Comparison of ENCODE assay signal across 9 mouse cellular contexts in the genomic region with DNA sequence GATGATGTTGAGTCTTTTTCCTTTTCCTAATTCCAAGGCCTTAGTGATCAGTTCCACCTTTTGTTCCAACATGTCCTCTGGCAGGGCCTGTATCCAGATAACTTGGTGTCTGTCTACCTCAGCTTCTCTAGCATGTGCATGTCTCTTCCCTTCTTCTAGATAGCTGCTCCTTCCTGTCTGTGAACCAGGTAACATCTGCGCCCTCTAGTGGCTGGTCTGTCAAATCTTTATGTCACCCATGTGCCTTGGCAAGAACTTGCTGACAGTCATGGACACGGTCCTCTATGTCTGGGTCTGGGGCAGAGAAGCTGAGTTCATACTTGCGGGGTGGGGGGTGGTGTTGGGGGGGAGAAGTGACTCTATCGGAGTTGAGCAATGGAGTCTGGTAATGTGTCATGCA. TPM values are rescaled to one million over a fixed set of nuclear protein-coding genes. Genes with fewer than 3 reads are reported as not detected.
DNase-seq lines count a peak whose midpoint lies in the region; ATAC-seq and TF ChIP-seq lines count a peak whose summit lies in the region.
"Had no signal": no experiment of that assay in that cellular context is flagged by ENCODE, and none has a peak within 500 bp of the region (broad histone marks: within the 10 kb centered on the region; RNA-seq: fewer than 3 reads in every experiment).

No protein-coding gene starts in this region.

- H3K4me1 ChIP-seq in forebrain, embryonic 10.5 days, result no peaks in the 10 kb centered on the region
- no peaks in the 10 kb centered on the region for H3K4me1 ChIP-seq in forebrain, embryonic 13.5 days
- no peaks in the 10 kb centered on the region for H3K4me1 ChIP-seq in E14TG2a.4 (replicated peaks; ENCODE audit: low read depth, low read length)
- H3K4me1 ChIP-seq in small intestine, adult 2 months (ENCODE audit: control insufficient read depth, insufficient read depth, insufficient read length, low read length), result peaks cover 3% of the 10 kb centered on the region; the same call in 1 of the 2 replicates
- H3K4me1 ChIP-seq: limb, embryonic 15.5 days had no signal

- no peaks in the 10 kb centered on the region for H3K36me3 ChIP-seq in forebrain, embryonic 10.5 days (replicated peaks)
- H3K36me3 ChIP-seq in forebrain, embryonic 13.5 days (ENCODE audit: poor library complexity, severe bottlenecking), result no peaks in the 10 kb centered on the region
- H3K36me3 ChIP-seq in E14TG2a.4 (ENCODE audit: insufficient read depth, low read length), result no peaks in the 10 kb centered on the region
- H3K36me3 ChIP-seq in small intestine, adult 2 months (ENCODE audit: control insufficient read depth, insufficient read depth, low read length), result no peaks in the 10 kb centered on the region
- H3K36me3 ChIP-seq: limb, embryonic 15.5 days had no signal

- no peaks in the 10 kb centered on the region for H3K27me3 ChIP-seq in forebrain, embryonic 10.5 days (ENCODE audit: poor library complexity, severe bottlenecking)
- no peaks in the 10 kb centered on the region for H3K27me3 ChIP-seq in forebrain, embryonic 13.5 days
- no peaks in the 10 kb centered on the region for H3K27me3 ChIP-seq in E14TG2a.4 (ENCODE audit: insufficient read depth, low read length)
- no peaks in the 10 kb centered on the region for H3K27me3 ChIP-seq in small intestine, adult 2 months (ENCODE audit: control insufficient read depth, insufficient read depth, low read length)
- H3K27me3 ChIP-seq: limb, embryonic 15.5 days had no signal

- peaks cover 4% of the 10 kb centered on the region; the same call in 1 of the 2 replicates for H3K9me3 ChIP-seq in forebrain, embryonic 10.5 days
- H3K9me3 ChIP-seq in forebrain, embryonic 13.5 days (replicated peaks), result no peaks in the 10 kb centered on the region
- peaks cover 64% of the 10 kb centered on the region for H3K9me3 ChIP-seq in E14TG2a.4 (ENCODE audit: low read length)
- H3K9me3 ChIP-seq: limb, embryonic 15.5 days had no signal

- H3K9ac ChIP-seq in forebrain, embryonic 13.5 days, result no peak overlapping the region
- H3K9ac ChIP-seq: limb, embryonic 15.5 days had no signal

- peak; percentile 56 for TF ChIP-seq CTCF in E14TG2a.4 (conservative IDR thresholded peaks at IDR 0.05; ENCODE audit: low read length)
- peak; percentile 64; the same call in 1 of the 2 replicates for TF ChIP-seq CTCF in small intestine, adult 2 months (IDR thresholded peaks at IDR 0.05; ENCODE audit: extremely low read depth, insufficient read length, insufficient replicate concordance, low read depth, low read length)

- peak; percentile 53 for DNase-seq in forebrain, embryonic 10.5 days (ENCODE audit: extremely low spot score, low spot score)
- peak; percentile 43 for DNase-seq in c-Kit-positive CD71-negative TER-119-negative erythroid progenitor cells, embryonic 14.5 days (ENCODE audit: low read depth)
- DNase-seq in fibroblast of lung, adult 2 months (ENCODE audit: low read depth), result peak; percentile 18
- DNase-seq in large intestine, adult 2 months (ENCODE audit: low read depth, low spot score), result peak; percentile 57
- peak; percentile 66 for DNase-seq in lung, postnatal 14 days

- no peak overlapping the region for H3K4me3 ChIP-seq in forebrain, embryonic 10.5 days
- no peak overlapping the region for H3K4me3 ChIP-seq in forebrain, embryonic 13.5 days
- no peak overlapping the region for H3K4me3 ChIP-seq in E14TG2a.4 (replicated peaks; ENCODE audit: low read length)
- H3K4me3 ChIP-seq in small intestine, adult 2 months (ENCODE audit: low read depth, low read length), result no peak overlapping the region
- H3K4me3 ChIP-seq: limb, embryonic 15.5 days had no signal

- H3K27ac ChIP-seq in forebrain, embryonic 10.5 days, result no peak overlapping the region
- no peak overlapping the region for H3K27ac ChIP-seq in forebrain, embryonic 13.5 days
- H3K27ac ChIP-seq in small intestine, adult 2 months (ENCODE audit: insufficient read depth, low read depth, low read length), result no peak overlapping the region
- H3K27ac ChIP-seq: limb, embryonic 15.5 days had no signal

- TF ChIP-seq POLR2A in small intestine, adult 2 months (IDR thresholded peaks at IDR 0.05; ENCODE audit: low read depth, low read length), result no peak

- no peak overlapping the region for H3K4me2 ChIP-seq in forebrain, embryonic 13.5 days
- H3K4me2 ChIP-seq: limb, embryonic 15.5 days had no signal

- ATAC-seq in forebrain, embryonic 13.5 days, result no peak

- 52% methylated on average over 4 of the region's 4 CpGs for WGBS in forebrain, embryonic 10.5 days
- WGBS in forebrain, embryonic 13.5 days, result 43% methylated on average over 4 of the region's 4 CpGs
- 48% methylated on average over 4 of the region's 4 CpGs for WGBS in large intestine, adult 2 months
- 52% methylated on average over 4 of the region's 4 CpGs for WGBS in small intestine, adult 2 months

RNA-seq across cellular contexts. Expression of a gene that starts 52.2 kb away (rescaled TPM):
- 17.7 and 18.6 TPM in 2 replicates for polyA plus RNA-seq in forebrain, embryonic 10.5 days (2016; fragmentation: Nextera tagmentation; extraction: Ambion mirVana)
- polyA plus RNA-seq in forebrain, embryonic 13.5 days (2015; fragmentation: Nextera tagmentation; extraction: Ambion mirVana), result 17.3 and 17.7 TPM in 2 replicates
- 0.72 and 1.2 TPM in 2 replicates for polyA plus RNA-seq in large intestine, adult 2 months (2012; rRNA removed)
- 0.22 and 0.34 TPM in 2 replicates for polyA plus RNA-seq in small intestine, adult 2 months (2012; rRNA removed)
